Mouse (Mus musculus) forebrain, embryonic 16.5 days (tissue): ENCODE results near the gene Pum3. TPM values are rescaled to one million over a fixed set of nuclear protein-coding genes. Genes with fewer than 3 reads are reported as not detected.
"Not testable (repeated sequence)": the region's sequence is repeated elsewhere in the genome, so short reads cannot be mapped to it uniquely, and the experiment has no call there.

Experiments used
- ATAC-seq: fragments of 200-750 bp; cut with Nextera tagmentation; 2 replicates; pipeline ENCODE4 v1.8.0; 2017; ENCODE audit warnings: mild to moderate bottlenecking, moderate library complexity
- H3K27ac ChIP-seq: fragments of 300-500 bp; sonication (generic); 2 replicates; pipeline ENCODE4 v1.5.1; 2014; ENCODE audit warnings: low read length, control low read depth
- H3K27me3 ChIP-seq: fragments of 300-500 bp; sonication (generic); replicated peaks from 2 replicates; pipeline ENCODE4 v1.6.1; 2014; ENCODE audit warnings: low read length; ENCODE audit not compliant: control insufficient read depth, insufficient read depth
- H3K36me3 ChIP-seq: fragments of 300-500 bp; sonication (generic); 2 replicates; pipeline ENCODE4 v1.6.1; 2014; ENCODE audit not compliant: control insufficient read depth, insufficient read depth
- H3K4me1 ChIP-seq: fragments of 300-500 bp; sonication (generic); replicated peaks from 2 replicates; pipeline ENCODE4 v1.6.1; 2014; ENCODE audit warnings: low read length; ENCODE audit not compliant: control insufficient read depth, insufficient read depth
- H3K4me2 ChIP-seq: fragments of 300-500 bp; sonication (generic); 2 replicates; pipeline ENCODE4 v1.6.1; 2014; ENCODE audit warnings: mild to moderate bottlenecking, low read length, control low read depth
- H3K4me3 ChIP-seq: fragments of 300-500 bp; sonication (generic); replicated peaks from 2 replicates; pipeline ENCODE4 v1.5.1; 2014; ENCODE audit warnings: mild to moderate bottlenecking, low read length, control low read depth
- H3K9ac ChIP-seq: fragments of 300-500 bp; sonication (generic); replicated peaks from 2 replicates; pipeline ENCODE4 v1.6.1; 2014; ENCODE audit warnings: low read depth, low read length, control low read depth
- H3K9me3 ChIP-seq: fragments of 300-500 bp; sonication (generic); 2 replicates; pipeline ENCODE4 v1.6.1; 2016; ENCODE audit warnings: low read length; ENCODE audit not compliant: control insufficient read depth
- WGBS: fragments of 180-500 bp; shearing (Covaris S2); extraction: QIAGEN DNeasy Blood & Tissue Kit; methylation state at CpG from one replicate; pipeline ENCODE4 v1.1.7; 2014; 5-methylcytosine and 5-hydroxymethylcytosine counted together
- polyA plus RNA-seq: library from polyadenylated mRNA; unstranded; fragments of >200 nt; fragmentation: Nextera tagmentation; extraction: Ambion mirVana; gene quantifications from 2 replicates; pipeline ENCODE4 v1.2.1, GENCODE M21; 2015

Pum3 gene
- polyA plus RNA-seq, 1 experiment from 2014 or later, result 64.9 TPM

- H3K4me2 ChIP-seq, result no peak overlapping the region
- no peak overlapping the region for H3K27ac ChIP-seq
- WGBS, result 87% methylated on average over 5 of the region's 5 CpGs
- no peaks in the 10 kb centered on the region for H3K27me3 ChIP-seq
- no peak for ATAC-seq
- H3K4me1 ChIP-seq, result no peaks in the 10 kb centered on the region
- H3K4me3 ChIP-seq, result no peak overlapping the region
- no peaks in the 10 kb centered on the region for H3K9me3 ChIP-seq
- no peak overlapping the region for H3K9ac ChIP-seq
- peaks cover 30% of the 10 kb centered on the region for H3K36me3 ChIP-seq
These were observed 32.4 kb downstream of the Pum3 start for GRCm38 (mm10) chr19:27397223-27397622.

GRCm38 (mm10) chr19:27396719-27397118 is 32.9 kb downstream of the Pum3 start:
- no peaks in the 10 kb centered on the region for H3K4me1 ChIP-seq
- no peak overlapping the region for H3K9ac ChIP-seq
- no peak overlapping the region for H3K4me2 ChIP-seq
- ATAC-seq, result no peak
- peaks cover 32% of the 10 kb centered on the region for H3K36me3 ChIP-seq
- WGBS, result 81% methylated on average over 2 of the region's 2 CpGs
- H3K4me3 ChIP-seq, result no peak overlapping the region
- no peaks in the 10 kb centered on the region for H3K27me3 ChIP-seq
- H3K27ac ChIP-seq, result no peak overlapping the region
- H3K9me3 ChIP-seq, result no peaks in the 10 kb centered on the region

- Histone ChIP-seq H3K9ac (no peak overlapping the region), H3K4me1 (no peaks in the 10 kb centered on the region), H3K4me3 (no peak overlapping the region), H3K4me2 (no peak overlapping the region), H3K36me3 (peaks cover 34% of the 10 kb centered on the region), H3K27ac (no peak overlapping the region), H3K9me3 (no peaks in the 10 kb centered on the region), H3K27me3 (no peaks in the 10 kb centered on the region)
- no peak for ATAC-seq
- WGBS, result 94% methylated on average over 5 of the region's 5 CpGs
These were observed 33.7 kb downstream of the Pum3 start for GRCm38 (mm10) chr19:27395936-27396335.

GRCm38 (mm10) chr19:27395481-27395880 is 34.1 kb downstream of the Pum3 start:
- Histone ChIP-seq H3K27me3 (no peaks in the 10 kb centered on the region), H3K4me1 (no peaks in the 10 kb centered on the region), H3K4me3 (no peak overlapping the region), H3K9me3 (no peaks in the 10 kb centered on the region), H3K27ac (no peak overlapping the region), H3K9ac (no peak overlapping the region), H3K36me3 (peaks cover 38% of the 10 kb centered on the region), H3K4me2 (no peak overlapping the region)
- WGBS, result 88% methylated on average over 8 of the region's 8 CpGs
- no peak for ATAC-seq

GRCm38 (mm10) chr19:27394341-27394990 is 35.2 kb downstream of the Pum3 start:
- Histone ChIP-seq H3K36me3 (peaks cover 39% of the 10 kb centered on the region), H3K27ac (no peak overlapping the region), H3K27me3 (no peaks in the 10 kb centered on the region), H3K4me2 (no peak overlapping the region), H3K4me3 (no peak overlapping the region), H3K4me1 (no peaks in the 10 kb centered on the region), H3K9me3 (no peaks in the 10 kb centered on the region), H3K9ac (no peak overlapping the region)
- WGBS, result 95% methylated on average over 7 of the region's 7 CpGs
- ATAC-seq, result no peak

- Histone ChIP-seq H3K4me2 (no peak overlapping the region), H3K27ac (no peak overlapping the region), H3K4me1 (no peaks in the 10 kb centered on the region), H3K9ac (no peak overlapping the region), H3K27me3 (no peaks in the 10 kb centered on the region), H3K36me3 (peaks cover 24% of the 10 kb centered on the region), H3K4me3 (no peak overlapping the region), H3K9me3 (no peaks in the 10 kb centered on the region)
- 70% methylated on average over 2 of the region's 2 CpGs for WGBS
- no peak for ATAC-seq
These were observed 37.2 kb downstream of the Pum3 start for GRCm38 (mm10) chr19:27392431-27392830.

GRCm38 (mm10) chr19:27391344-27391743 is 38.3 kb downstream of the Pum3 start:
- H3K27me3 ChIP-seq, result no peaks in the 10 kb centered on the region
- no peak overlapping the region for H3K4me3 ChIP-seq
- no peaks in the 10 kb centered on the region for H3K4me1 ChIP-seq
- ATAC-seq, result no peak
- no peak overlapping the region for H3K4me2 ChIP-seq
- 93% methylated on average over 2 of the region's 2 CpGs for WGBS
- H3K27ac ChIP-seq, result no peak overlapping the region
- no peak overlapping the region for H3K9ac ChIP-seq
- no peaks in the 10 kb centered on the region for H3K9me3 ChIP-seq
- H3K36me3 ChIP-seq, result peaks cover 24% of the 10 kb centered on the region

- H3K4me1 ChIP-seq, H3K9ac ChIP-seq, H3K4me2 ChIP-seq, H3K27ac ChIP-seq, H3K27me3 ChIP-seq, ATAC-seq, H3K4me3 ChIP-seq, H3K9me3 ChIP-seq: not testable (repeated sequence)
- 90% methylated on average over 4 of the region's 4 CpGs for WGBS
- peaks cover 20% of the 10 kb centered on the region for H3K36me3 ChIP-seq
These were observed 40.1 kb downstream of the Pum3 start for GRCm38 (mm10) chr19:27389566-27389965.

GRCm38 (mm10) chr19:27385304-27385703 is 44.3 kb downstream of the Pum3 start:
- H3K27ac ChIP-seq, result no peak overlapping the region
- no peak overlapping the region for H3K4me2 ChIP-seq
- no peak overlapping the region for H3K4me3 ChIP-seq
- no peak overlapping the region for H3K9ac ChIP-seq
- no peaks in the 10 kb centered on the region for H3K9me3 ChIP-seq
- H3K36me3 ChIP-seq, result peaks cover 6% of the 10 kb centered on the region
- ATAC-seq, result peak; percentile 69
- H3K27me3 ChIP-seq, result no peaks in the 10 kb centered on the region
- no peaks in the 10 kb centered on the region for H3K4me1 ChIP-seq

GRCm38 (mm10) chr19:27383266-27383665 is 46.4 kb downstream of the Pum3 start:
- Histone ChIP-seq H3K36me3 (peaks cover 3% of the 10 kb centered on the region), H3K4me1 (no peaks in the 10 kb centered on the region), H3K27me3 (no peaks in the 10 kb centered on the region), H3K9ac (no peak overlapping the region), H3K4me3 (no peak overlapping the region), H3K9me3 (no peaks in the 10 kb centered on the region), H3K4me2 (no peak overlapping the region), H3K27ac (no peak overlapping the region)
- no peak for ATAC-seq
- WGBS, result 90% methylated on average over 5 of the region's 5 CpGs
